9 mouse cellular contexts compared by ENCODE assay signal in the genomic region with DNA sequence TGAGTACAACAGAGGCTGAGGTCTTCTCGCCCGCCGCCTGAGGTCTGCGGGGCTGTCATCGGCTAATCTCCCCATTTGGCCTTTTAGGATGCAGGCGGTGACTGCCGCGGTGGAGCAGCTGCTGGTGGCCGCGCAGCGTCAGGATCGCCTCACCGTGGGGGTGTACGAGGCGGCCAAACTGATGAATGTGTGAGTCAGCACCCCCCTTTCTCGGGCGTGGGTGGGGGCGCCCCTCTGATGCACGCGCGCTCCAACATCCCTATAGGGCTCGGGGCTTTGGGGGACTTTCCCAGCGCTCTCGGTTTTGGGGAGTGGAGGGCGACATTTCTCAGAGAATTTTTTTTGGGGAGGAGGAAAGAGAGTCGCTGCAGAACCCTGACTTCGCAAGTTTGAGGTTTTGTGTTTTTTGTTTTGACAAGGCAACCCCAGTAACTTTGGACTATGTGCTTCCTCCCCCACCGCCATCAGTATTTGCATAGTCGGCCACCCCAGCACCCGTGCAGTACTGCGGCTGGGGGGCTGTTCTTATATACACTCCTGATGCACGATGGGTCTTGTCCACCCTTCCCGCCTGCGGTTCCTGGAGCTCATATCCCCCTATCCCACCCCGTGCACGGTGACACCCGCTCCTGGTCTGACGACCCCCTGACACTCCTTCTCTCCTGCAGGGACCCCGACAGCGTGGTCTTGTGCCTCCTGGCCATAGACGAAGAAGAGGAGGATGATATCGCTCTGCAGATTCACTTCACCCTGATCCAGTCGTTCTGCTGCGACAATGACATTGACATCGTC. TPM values are rescaled to one million over a fixed set of nuclear protein-coding genes. Genes with fewer than 3 reads are reported as not detected.
DNase-seq lines count a peak whose midpoint lies in the region; ATAC-seq and TF ChIP-seq lines count a peak whose summit lies in the region.
"Had no signal": no experiment of that assay in that cellular context is flagged by ENCODE, and none has a peak within 500 bp of the region (broad histone marks: within the 10 kb centered on the region; RNA-seq: fewer than 3 reads in every experiment).

No protein-coding gene starts in this region.

- WGBS in heart, embryonic 12.5 days = under 1% methylated on average over 45 of the region's 45 CpGs
- under 1% methylated on average over 45 of the region's 45 CpGs for WGBS in midbrain, embryonic 11.5 days
- WGBS in thymus, adult 2 months = 2% methylated on average over 44 of the region's 45 CpGs

- peak overlapping the region; percentile 66 for H3K4me3 ChIP-seq in heart, embryonic 12.5 days
- H3K4me3 ChIP-seq in midbrain, embryonic 11.5 days (ENCODE audit: low read depth, low read length) = peak overlapping the region; percentile 40
- H3K4me3 ChIP-seq in thymus, adult 2 months (ENCODE audit: control insufficient read depth, insufficient read depth, low read length) = peak overlapping the region; percentile 30

- no peak for TF ChIP-seq CTCF in thymus, adult 2 months (IDR thresholded peaks at IDR 0.05; ENCODE audit: borderline replicate concordance, control insufficient read depth, extremely low read depth, insufficient read depth, low read length, poor library complexity)

- DNase-seq in frontal cortex, postnatal 36 days (ENCODE audit: low spot score in 2 of 2) = peak; percentile 56 to 62
- peak; percentile 88 for DNase-seq in CD4-positive helper T cell, adult 2 months (ENCODE audit: low read depth, low spot score)
- DNase-seq in cerebellum, postnatal 25 days = peak; percentile 76 to 81
- DNase-seq in layer of hippocampus, postnatal 10 days (ENCODE audit: low spot score in 2 of 2) = peak; percentile 45 to 57
- DNase-seq in midbrain, embryonic 11.5 days (ENCODE audit: low spot score, missing footprints) = peak; percentile 89
- peak; percentile 51 for DNase-seq in thymus, adult 2 months

- H3K27ac ChIP-seq in heart, embryonic 12.5 days (ENCODE audit: poor library complexity, severe bottlenecking) = peak overlapping the region; percentile 67
- no peak overlapping the region for H3K27ac ChIP-seq in midbrain, embryonic 11.5 days (ENCODE audit: low read depth, low read length)
- no peak overlapping the region for H3K27ac ChIP-seq in thymus, adult 2 months (ENCODE audit: control insufficient read depth, insufficient read depth, low read length)

- H3K27me3 ChIP-seq in heart, embryonic 12.5 days (replicated peaks) = peaks cover 12% of the 10 kb centered on the region; the same call in 1 of the 2 replicates
- H3K27me3 ChIP-seq in midbrain, embryonic 11.5 days (ENCODE audit: control insufficient read depth, insufficient read depth, low read length) = peaks cover 52% of the 10 kb centered on the region
- H3K27me3 ChIP-seq in thymus, adult 2 months (ENCODE audit: control insufficient read depth, insufficient read depth, low read length) = peaks cover 12% of the 10 kb centered on the region; the same call in 1 of the 2 replicates
- H3K27me3 ChIP-seq: Patski had no signal

- no peaks in the 10 kb centered on the region for H3K9me3 ChIP-seq in heart, embryonic 12.5 days (replicated peaks)
- H3K9me3 ChIP-seq in midbrain, embryonic 11.5 days (ENCODE audit: control insufficient read depth, low read length) = no peaks in the 10 kb centered on the region

- peak overlapping the region; percentile 88 for H3K9ac ChIP-seq in heart, embryonic 12.5 days
- peak overlapping the region; percentile 35 for H3K9ac ChIP-seq in midbrain, embryonic 11.5 days (ENCODE audit: low read length)

- TF ChIP-seq POLR2A in thymus, adult 2 months (IDR thresholded peaks at IDR 0.05; ENCODE audit: control insufficient read depth, extremely low read depth, insufficient read depth, low read length, poor library complexity) = no peak

- ATAC-seq in frontal cortex, adult (ENCODE audit: low TSS enrichment) = no peak
- ATAC-seq in heart, embryonic 12.5 days (ENCODE audit: insufficient number of reproducible peaks, low FRiP score) = no peak
- peak; percentile 22; the same call in 1 of the 2 replicates for ATAC-seq in midbrain, embryonic 11.5 days (ENCODE audit: low FRiP score)

- H3K4me2 ChIP-seq in heart, embryonic 12.5 days = peak overlapping the region; percentile 93
- peak overlapping the region; percentile 89 for H3K4me2 ChIP-seq in midbrain, embryonic 11.5 days

- no peaks in the 10 kb centered on the region for H3K36me3 ChIP-seq in heart, embryonic 12.5 days
- H3K36me3 ChIP-seq in midbrain, embryonic 11.5 days (ENCODE audit: control insufficient read depth, insufficient read depth, low read length) = no peaks in the 10 kb centered on the region
- H3K36me3 ChIP-seq in thymus, adult 2 months (ENCODE audit: control insufficient read depth, insufficient read depth, low read length) = no peaks in the 10 kb centered on the region

- peaks cover 52% of the 10 kb centered on the region for H3K4me1 ChIP-seq in heart, embryonic 12.5 days (replicated peaks)
- H3K4me1 ChIP-seq in midbrain, embryonic 11.5 days (ENCODE audit: control insufficient read depth, insufficient read depth, low read length) = peaks cover 45% of the 10 kb centered on the region
- peaks cover 41% of the 10 kb centered on the region for H3K4me1 ChIP-seq in thymus, adult 2 months (replicated peaks; ENCODE audit: control insufficient read depth, insufficient read depth, low read length)

RNA-seq across cellular contexts. Expression of gene Gadd45b, which starts 0.7 kb away (rescaled TPM):
- 27.8 and 29.9 TPM in 2 replicates for polyA plus RNA-seq in heart, embryonic 12.5 days (2016; fragmentation: Nextera tagmentation; extraction: Ambion mirVana)
- total RNA-seq in layer of hippocampus, postnatal 10 days (2021) = 10 to 100 TPM; 12.1 to 14.4 TPM
- 10.1 and 11.3 TPM in 2 replicates for polyA plus RNA-seq in midbrain, embryonic 11.5 days (2014; fragmentation: Nextera tagmentation; extraction: Ambion mirVana)
- 36.2 and 53.2 TPM in 2 replicates for polyA plus RNA-seq in thymus, adult 2 months (2012; rRNA removed)

RNA-seq across cellular contexts. Expression of gene Lmnb2, which starts 12.5 kb away (rescaled TPM):
- polyA plus RNA-seq in heart, embryonic 12.5 days (2016; fragmentation: Nextera tagmentation; extraction: Ambion mirVana) = 34.3 and 35.3 TPM in 2 replicates
- 10 to 100 TPM; 23.1 to 26.2 TPM for total RNA-seq in layer of hippocampus, postnatal 10 days (2021)
- polyA plus RNA-seq in midbrain, embryonic 11.5 days (2014; fragmentation: Nextera tagmentation; extraction: Ambion mirVana) = 19.4 and 19.7 TPM in 2 replicates
- 44.2 and 52.7 TPM in 2 replicates for polyA plus RNA-seq in thymus, adult 2 months (2012; rRNA removed)

RNA-seq across cellular contexts. Expression of gene Timm13, which starts 29.8 kb away (rescaled TPM):
- 285 and 293 TPM in 2 replicates for polyA plus RNA-seq in heart, embryonic 12.5 days (2016; fragmentation: Nextera tagmentation; extraction: Ambion mirVana)
- total RNA-seq in layer of hippocampus, postnatal 10 days (2021) = 100 to 1,000 TPM; 157 to 172 TPM
- polyA plus RNA-seq in midbrain, embryonic 11.5 days (2014; fragmentation: Nextera tagmentation; extraction: Ambion mirVana) = 321 and 347 TPM in 2 replicates
- 227 and 310 TPM in 2 replicates for polyA plus RNA-seq in thymus, adult 2 months (2012; rRNA removed)

RNA-seq across cellular contexts. Expression of gene Tmprss9, which starts 58.9 kb away (rescaled TPM):
- not detected in 2 replicates for polyA plus RNA-seq in heart, embryonic 12.5 days (2016; fragmentation: Nextera tagmentation; extraction: Ambion mirVana)
- under 1 TPM; 0.11 to 0.16 TPM for total RNA-seq in layer of hippocampus, postnatal 10 days (2021)
- not detected in 2 replicates for polyA plus RNA-seq in midbrain, embryonic 11.5 days (2014; fragmentation: Nextera tagmentation; extraction: Ambion mirVana)
- 0.23 and 0.28 TPM in 2 replicates for polyA plus RNA-seq in thymus, adult 2 months (2012; rRNA removed)
